Mouse (Mus musculus) heart, embryonic 16.5 days (tissue): ENCODE results near the gene Nsun2. TPM values are rescaled to one million over a fixed set of nuclear protein-coding genes. Genes with fewer than 3 reads are reported as not detected.
"Not testable (repeated sequence)": the region's sequence is repeated elsewhere in the genome, so short reads cannot be mapped to it uniquely, and the experiment has no call there.

Experiments used
- ATAC-seq: fragments of 200-750 bp; cut with Nextera tagmentation; replicated peaks from 2 replicates; pipeline ENCODE4 v1.8.0; 2017; ENCODE audit warnings: moderate number of reproducible peaks; ENCODE audit not compliant: insufficient read depth, low FRiP score; ENCODE audit errors: extremely low read depth
- H3K27ac ChIP-seq: fragments of 300-500 bp; sonication (generic); 2 replicates; pipeline ENCODE4 v1.5.1; 2014; ENCODE audit warnings: mild to moderate bottlenecking, low read length, control low read depth, moderate library complexity
- H3K27me3 ChIP-seq: fragments of 300-500 bp; sonication (generic); 2 replicates; pipeline ENCODE4 v1.6.1; 2014; ENCODE audit warnings: low read length, mixed read lengths; ENCODE audit not compliant: control insufficient read depth, insufficient read depth
- H3K36me3 ChIP-seq: fragments of 300-500 bp; sonication (generic); 2 replicates; pipeline ENCODE4 v1.6.1; 2014; ENCODE audit not compliant: control insufficient read depth, insufficient read depth
- H3K4me1 ChIP-seq: fragments of 300-500 bp; sonication (generic); 2 replicates; pipeline ENCODE4 v1.6.1; 2014; ENCODE audit warnings: low read length, mixed read lengths; ENCODE audit not compliant: control insufficient read depth, insufficient read depth
- H3K4me2 ChIP-seq: fragments of 300-500 bp; sonication (generic); 2 replicates; pipeline ENCODE4 v1.6.1; 2014; ENCODE audit warnings: low read depth, mild to moderate bottlenecking, control low read depth, low read length
- H3K4me3 ChIP-seq: fragments of 300-500 bp; sonication (generic); 2 replicates; pipeline ENCODE4 v1.5.1; 2014; ENCODE audit warnings: mild to moderate bottlenecking, control low read depth, low read length
- H3K9ac ChIP-seq: fragments of 300-500 bp; sonication (generic); 2 replicates; pipeline ENCODE4 v1.6.1; 2014; ENCODE audit warnings: low read length, control low read depth
- H3K9me3 ChIP-seq: fragments of 300-500 bp; sonication (generic); replicated peaks from 2 replicates; pipeline ENCODE4 v1.6.1; 2016; ENCODE audit warnings: low read length; ENCODE audit not compliant: control insufficient read depth
- WGBS: fragments of 180-500 bp; shearing (Covaris S2); extraction: QIAGEN DNeasy Blood & Tissue Kit; methylation state at CpG from one replicate; pipeline ENCODE4 v1.1.7; 2014; 5-methylcytosine and 5-hydroxymethylcytosine counted together
- polyA plus RNA-seq: library from polyadenylated mRNA; unstranded; fragments of >200 nt; fragmentation: Nextera tagmentation; extraction: Ambion mirVana; gene quantifications from 2 replicates; pipeline ENCODE4 v1.2.1, GENCODE M21; 2015

Nsun2 gene
- polyA plus RNA-seq, 1 experiment from 2014 or later: 78.0 TPM

GRCm38 (mm10) chr13:69564573-69564972, 31.0 kb downstream of the Nsun2 start:
- H3K4me1 ChIP-seq: peaks cover 21% of the 10 kb centered on the region
- H3K4me3 ChIP-seq: no peak overlapping the region
- no peaks in the 10 kb centered on the region for H3K27me3 ChIP-seq
- H3K36me3 ChIP-seq: no peaks in the 10 kb centered on the region
- H3K4me2 ChIP-seq: no peak overlapping the region
- H3K27ac ChIP-seq: no peak overlapping the region
- no peak for ATAC-seq
- H3K9ac ChIP-seq: no peak overlapping the region
- no peaks in the 10 kb centered on the region for H3K9me3 ChIP-seq

GRCm38 (mm10) chr13:69565401-69565800, 31.9 kb downstream of the Nsun2 start:
- 86% methylated on average over 4 of the region's 4 CpGs for WGBS

GRCm38 (mm10) chr13:69569201-69569600, 35.7 kb downstream of the Nsun2 start:
- Histone ChIP-seq H3K27me3 (no peaks in the 10 kb centered on the region), H3K4me2 (no peak overlapping the region), H3K4me1 (no peaks in the 10 kb centered on the region; the same call in 1 of the 2 replicates), H3K4me3 (no peak overlapping the region), H3K27ac (no peak overlapping the region), H3K9me3 (no peaks in the 10 kb centered on the region), H3K36me3 (no peaks in the 10 kb centered on the region), H3K9ac (no peak overlapping the region)
- 77% methylated on average over 9 of the region's 9 CpGs for WGBS
- no peak for ATAC-seq

More at GRCm38 (mm10) chr13:69565401-69565800, 31.9 kb downstream of the Nsun2 start:
- not testable (repeated sequence) for H3K9ac ChIP-seq, H3K4me2 ChIP-seq, H3K27ac ChIP-seq, H3K9me3 ChIP-seq, ATAC-seq, H3K36me3 ChIP-seq, H3K4me3 ChIP-seq, H3K27me3 ChIP-seq
- H3K4me1 ChIP-seq: peaks cover 13% of the 10 kb centered on the region

- Histone ChIP-seq H3K9me3 (no peaks in the 10 kb centered on the region), H3K27me3 (no peaks in the 10 kb centered on the region), H3K9ac (no peak overlapping the region), H3K4me1 (no peaks in the 10 kb centered on the region), H3K4me3 (no peak overlapping the region), H3K4me2 (no peak overlapping the region), H3K27ac (no peak overlapping the region), H3K36me3 (no peaks in the 10 kb centered on the region)
- no peak for ATAC-seq
- WGBS: 91% methylated on average over 3 of the region's 3 CpGs
Measured at GRCm38 (mm10) chr13:69572594-69572993, 39.0 kb downstream of the Nsun2 start.

GRCm38 (mm10) chr13:69576676-69577075, 43.1 kb downstream of the Nsun2 start:
- WGBS: 72% methylated on average over 11 of the region's 11 CpGs
- no peaks in the 10 kb centered on the region for H3K27me3 ChIP-seq
- H3K4me1 ChIP-seq: no peaks in the 10 kb centered on the region
- H3K4me3 ChIP-seq: no peak overlapping the region
- no peaks in the 10 kb centered on the region for H3K36me3 ChIP-seq
- no peak overlapping the region for H3K27ac ChIP-seq
- H3K9ac ChIP-seq: no peak overlapping the region
- H3K4me2 ChIP-seq: no peak overlapping the region
- no peaks in the 10 kb centered on the region for H3K9me3 ChIP-seq
- no peak for ATAC-seq

- H3K27ac ChIP-seq: no peak overlapping the region
- H3K4me2 ChIP-seq: no peak overlapping the region
- H3K27me3 ChIP-seq: no peaks in the 10 kb centered on the region
- no peak for ATAC-seq
- no peak overlapping the region for H3K9ac ChIP-seq
- WGBS: 82% methylated on average over 16 of the region's 16 CpGs
- H3K4me3 ChIP-seq: no peak overlapping the region
- no peaks in the 10 kb centered on the region for H3K4me1 ChIP-seq
- no peaks in the 10 kb centered on the region for H3K9me3 ChIP-seq
- H3K36me3 ChIP-seq: no peaks in the 10 kb centered on the region
Measured at GRCm38 (mm10) chr13:69577181-69577834, 43.8 kb downstream of the Nsun2 start.

GRCm38 (mm10) chr13:69582411-69582810, 48.9 kb downstream of the Nsun2 start:
- no peak overlapping the region for H3K9ac ChIP-seq
- H3K27ac ChIP-seq: no peak overlapping the region
- H3K4me1 ChIP-seq: peaks cover 11% of the 10 kb centered on the region
- H3K27me3 ChIP-seq: no peaks in the 10 kb centered on the region
- WGBS: 89% methylated on average over 6 of the region's 6 CpGs
- ATAC-seq: no peak
- no peaks in the 10 kb centered on the region for H3K36me3 ChIP-seq
- H3K4me3 ChIP-seq: no peak overlapping the region
- no peaks in the 10 kb centered on the region for H3K9me3 ChIP-seq
- H3K4me2 ChIP-seq: no peak overlapping the region

- Histone ChIP-seq H3K27me3 (no peaks in the 10 kb centered on the region), H3K4me1 (peaks cover 11% of the 10 kb centered on the region), H3K4me2 (no peak overlapping the region), H3K9ac (no peak overlapping the region), H3K9me3 (no peaks in the 10 kb centered on the region), H3K36me3 (no peaks in the 10 kb centered on the region), H3K4me3 (no peak overlapping the region), H3K27ac (no peak overlapping the region)
- 85% methylated on average over 6 of the region's 6 CpGs for WGBS
- ATAC-seq: no peak
Measured at GRCm38 (mm10) chr13:69583591-69583990, 50.0 kb downstream of the Nsun2 start.

- Histone ChIP-seq H3K4me1 (peaks cover 11% of the 10 kb centered on the region), H3K9ac (no peak overlapping the region), H3K9me3 (no peaks in the 10 kb centered on the region), H3K27ac (no peak overlapping the region), H3K27me3 (no peaks in the 10 kb centered on the region), H3K4me3 (no peak overlapping the region), H3K36me3 (no peaks in the 10 kb centered on the region), H3K4me2 (no peak overlapping the region)
- 43% methylated on average over 6 of the region's 6 CpGs for WGBS
- no peak for ATAC-seq
Measured at GRCm38 (mm10) chr13:69585828-69586227, 52.3 kb downstream of the Nsun2 start.
